Mouse (Mus musculus) CH12.LX (cell line): ENCODE measurements around the gene Ap1g2. TPM values are rescaled to one million over a fixed set of nuclear protein-coding genes. Genes with fewer than 3 reads are reported as not detected.

Experiments
- DNase-seq: peaks from one replicate; pipeline ENCODE4 v3.0.0-alpha.2; 2013; ENCODE audit errors: extremely low read depth
- H3K27ac ChIP-seq: 2 replicates; pipeline ENCODE4 v1.5.1; 2012; ENCODE audit warnings: low read depth, mild to moderate bottlenecking, control low read depth, moderate library complexity; ENCODE audit not compliant: insufficient read depth
- H3K27me3 ChIP-seq: replicated peaks from 2 replicates; pipeline ENCODE3; 2012; ENCODE audit warnings: inconsistent platforms
- H3K36me3 ChIP-seq, 2 experiments: replicated peaks in 1 of 2; 2 replicates each; pipeline versions ENCODE3 to v1.6.1; 2012; ENCODE audit warnings: inconsistent platforms in 1 of 2, low read length in 1 of 2, mild to moderate bottlenecking in 1 of 2, mixed read lengths in 1 of 2, moderate library complexity in 1 of 2; ENCODE audit not compliant: control insufficient read depth in 1 of 2, insufficient read depth in 1 of 2
- H3K4me1 ChIP-seq, 2 experiments: 2 replicates each; pipeline ENCODE4 v1.6.1; 2012; ENCODE audit warnings: inconsistent platforms in 1 of 2, moderate library complexity in 1 of 2; ENCODE audit not compliant: insufficient read depth in 2 of 2, control insufficient read depth in 1 of 2
- H3K4me2 ChIP-seq: 2 replicates; pipeline ENCODE4 v1.6.1; 2012; ENCODE audit warnings: low read depth, mild to moderate bottlenecking, control low read depth; ENCODE audit not compliant: poor library complexity, insufficient read depth, severe bottlenecking
- H3K4me3 ChIP-seq, 3 experiments: fragments of 150-350 bp in 1 of 3; sonication (generic) in 1 of 3; replicated peaks in 1 of 3; 2 replicates each; pipeline versions ENCODE3 to v1.5.1; 2011 to 2012; ENCODE audit warnings: low read depth in 2 of 3, low read length in 2 of 3, mild to moderate bottlenecking in 2 of 3, moderate library complexity in 2 of 3, control low read depth in 1 of 3, improper control_type of control experiment in 1 of 3, inconsistent platforms in 1 of 3, mixed read lengths in 1 of 3; ENCODE audit not compliant: poor library complexity in 1 of 3
- H3K79me2 ChIP-seq: replicated peaks from 2 replicates; pipeline ENCODE4 v1.6.1; 2012; ENCODE audit warnings: mild to moderate bottlenecking, moderate library complexity; ENCODE audit not compliant: control insufficient read depth, poor library complexity, insufficient read depth, severe bottlenecking; ENCODE audit errors: extremely low read depth
- H3K9ac ChIP-seq: 2 replicates; pipeline ENCODE4 v1.6.1; 2012; ENCODE audit warnings: low read depth, mild to moderate bottlenecking, control low read depth, moderate library complexity; ENCODE audit not compliant: insufficient read depth
- H3K9me3 ChIP-seq: replicated peaks from 2 replicates; pipeline ENCODE3; 2012; ENCODE audit warnings: low read length, inconsistent platforms, mixed read lengths
- BHLHE40 ChIP-seq: IDR thresholded peaks from 2 replicates; pipeline ENCODE4 v1.6.1; 2011; ENCODE audit warnings: mild to moderate bottlenecking, low read depth, low read length, improper control_type of control experiment
- CTCF ChIP-seq, 2 experiments: IDR thresholded peaks in 1 of 2; conservative IDR thresholded peaks in 1 of 2; 2 replicates each; pipeline ENCODE4 v1.5.1; 2011 to 2012; ENCODE audit warnings: low read depth in 2 of 2, low read length in 2 of 2, improper control_type of control experiment in 1 of 2, inconsistent platforms in 1 of 2, mild to moderate bottlenecking in 1 of 2, moderate library complexity in 1 of 2
- E2F4 ChIP-seq: IDR thresholded peaks from 2 replicates; pipeline ENCODE4 v1.6.1; 2011; ENCODE audit warnings: low read depth, low read length, improper control_type of control experiment; ENCODE audit not compliant: insufficient replicate concordance
- ELF1 ChIP-seq: IDR thresholded peaks from 2 replicates; pipeline ENCODE4 v1.6.1; 2014; ENCODE audit warnings: low read depth, mild to moderate bottlenecking, inconsistent platforms, low read length, improper control_type of control experiment
- EP300 ChIP-seq: IDR thresholded peaks from 2 replicates; pipeline ENCODE4 v1.6.1; 2011; ENCODE audit warnings: low read length, improper control_type of control experiment
- ETS1 ChIP-seq: conservative IDR thresholded peaks from 2 replicates; pipeline ENCODE4 v1.6.1; 2012; ENCODE audit warnings: low read depth, mild to moderate bottlenecking, inconsistent platforms, low read length, improper control_type of control experiment, moderate library complexity
- GABPA ChIP-seq: IDR thresholded peaks from 2 replicates; pipeline ENCODE4 v1.6.1; 2012; ENCODE audit warnings: low read depth, low read length, improper control_type of control experiment, inconsistent platforms; ENCODE audit not compliant: insufficient replicate concordance
- HCFC1 ChIP-seq: IDR thresholded peaks from 2 replicates; pipeline ENCODE4 v1.6.1; 2012; ENCODE audit warnings: low read depth, mild to moderate bottlenecking, inconsistent platforms, low read length, improper control_type of control experiment
- IRF4 ChIP-seq: IDR thresholded peaks from 2 replicates; pipeline ENCODE4 v1.6.1; 2014; ENCODE audit warnings: low read depth, mild to moderate bottlenecking, inconsistent platforms, low read length, improper control_type of control experiment
- JUN ChIP-seq: IDR thresholded peaks from 2 replicates; pipeline ENCODE4 v1.6.1; 2011; ENCODE audit warnings: low read depth, mild to moderate bottlenecking, low read length, improper control_type of control experiment, moderate library complexity; ENCODE audit not compliant: insufficient read depth
- JUND ChIP-seq: conservative IDR thresholded peaks from 2 replicates; pipeline ENCODE4 v1.6.1; 2011; ENCODE audit warnings: low read depth, low read length, improper control_type of control experiment
- KAT2A ChIP-seq: IDR thresholded peaks from 2 replicates; pipeline ENCODE4 v1.6.1; 2012; ENCODE audit warnings: low read length, improper control_type of control experiment, inconsistent platforms; ENCODE audit not compliant: insufficient replicate concordance
- MAFK ChIP-seq: IDR thresholded peaks from 2 replicates; pipeline ENCODE4 v1.6.1; 2011; ENCODE audit warnings: low read length, improper control_type of control experiment; ENCODE audit not compliant: insufficient replicate concordance
- MAX ChIP-seq: IDR thresholded peaks from 2 replicates; pipeline ENCODE4 v1.6.1; 2011; ENCODE audit warnings: low read length, improper control_type of control experiment
- MAZ ChIP-seq: IDR thresholded peaks from 2 replicates; pipeline ENCODE4 v1.6.1; 2012; ENCODE audit warnings: low read depth, mild to moderate bottlenecking, inconsistent platforms, low read length, improper control_type of control experiment, moderate library complexity
- MEF2A ChIP-seq: IDR thresholded peaks from 2 replicates; pipeline ENCODE4 v1.6.1; 2014; ENCODE audit warnings: low read depth, mild to moderate bottlenecking, inconsistent platforms, low read length, improper control_type of control experiment, borderline replicate concordance
- MXI1 ChIP-seq: IDR thresholded peaks from 2 replicates; pipeline ENCODE4 v1.6.1; 2011; ENCODE audit warnings: mild to moderate bottlenecking, low read depth, low read length, improper control_type of control experiment
- MYC ChIP-seq: IDR thresholded peaks from 2 replicates; pipeline ENCODE4 v1.6.1; 2011; ENCODE audit warnings: low read depth, mild to moderate bottlenecking, improper control_type of control experiment, low read length
- NELFE ChIP-seq: IDR thresholded peaks from 2 replicates; pipeline ENCODE4 v1.6.1; 2011; ENCODE audit warnings: low read depth, low read length, improper control_type of control experiment
- NRF1 ChIP-seq: IDR thresholded peaks from 2 replicates; pipeline ENCODE4 v1.6.1; 2014; ENCODE audit warnings: low read depth, mild to moderate bottlenecking, inconsistent platforms, low read length, improper control_type of control experiment, moderate library complexity
- PAX5 ChIP-seq: IDR thresholded peaks from 2 replicates; pipeline ENCODE4 v1.6.1; 2012; ENCODE audit warnings: low read length, inconsistent platforms, mixed read lengths
- POLR2A ChIP-seq: IDR thresholded peaks from 2 replicates; pipeline ENCODE4 v1.6.1; 2011; ENCODE audit warnings: low read depth, mild to moderate bottlenecking, improper control_type of control experiment, low read length
- RAD21 ChIP-seq: IDR thresholded peaks from 2 replicates; pipeline ENCODE4 v1.6.1; 2011; ENCODE audit warnings: low read depth, mild to moderate bottlenecking, low read length, improper control_type of control experiment, moderate library complexity
- SIN3A ChIP-seq: IDR thresholded peaks from 2 replicates; pipeline ENCODE4 v1.6.1; 2012; ENCODE audit warnings: low read length, improper control_type of control experiment, inconsistent platforms
- SMC3 ChIP-seq: IDR thresholded peaks from 2 replicates; pipeline ENCODE4 v1.6.1; 2011; ENCODE audit warnings: low read depth, low read length, improper control_type of control experiment
- TBP ChIP-seq: conservative IDR thresholded peaks from 2 replicates; pipeline ENCODE4 v1.6.1; 2011; ENCODE audit warnings: low read depth, low read length, improper control_type of control experiment
- TCF12 ChIP-seq: IDR thresholded peaks from 2 replicates; pipeline ENCODE4 v1.6.1; 2014; ENCODE audit warnings: low read depth, mild to moderate bottlenecking, inconsistent platforms, low read length, improper control_type of control experiment
- UBTF ChIP-seq: IDR thresholded peaks from 2 replicates; pipeline ENCODE4 v1.6.1; 2012; ENCODE audit warnings: low read depth, mild to moderate bottlenecking, inconsistent platforms, low read length, improper control_type of control experiment, moderate library complexity
- USF1 ChIP-seq: IDR thresholded peaks from 2 replicates; pipeline ENCODE4 v1.6.1; 2014; ENCODE audit warnings: low read depth, mild to moderate bottlenecking, inconsistent platforms, low read length, improper control_type of control experiment
- USF2 ChIP-seq: conservative IDR thresholded peaks from 2 replicates; pipeline ENCODE4 v1.6.1; 2011; ENCODE audit warnings: low read depth, low read length, improper control_type of control experiment
- ZC3H11A ChIP-seq: IDR thresholded peaks from 2 replicates; pipeline ENCODE4 v1.6.1; 2012; ENCODE audit warnings: low read depth, mild to moderate bottlenecking, inconsistent platforms, low read length, improper control_type of control experiment
- ZKSCAN1 ChIP-seq: IDR thresholded peaks from 2 replicates; pipeline ENCODE4 v1.6.1; 2012; ENCODE audit warnings: low read depth, inconsistent platforms, low read length, improper control_type of control experiment, borderline replicate concordance
- ZMIZ1 ChIP-seq: IDR thresholded peaks from 2 replicates; pipeline ENCODE4 v1.6.1; 2012; ENCODE audit warnings: low read depth, mild to moderate bottlenecking, inconsistent platforms, low read length, improper control_type of control experiment
- dilution Hi-C: fragments of 300-500 bp; cut with MboI; formaldehyde crosslinking; loops from 2 replicates; pipeline ENCODE4 v1.14.3; 2020; ENCODE audit warnings: low sequenced_read_pairs; ENCODE audit not compliant: extremely low pct_unique_long_range_greater_than_20kb, extremely low pct_ligation_motif_present
- in situ Hi-C: fragments of 300-500 bp; cut with MboI; formaldehyde crosslinking; loops from 3 replicates; pipeline ENCODE4 v1.14.3; 2019; ENCODE audit warnings: low sequenced_read_pairs, low pct_ligation_motif_present, low pct_unique_long_range_greater_than_20kb, mixed read lengths
- polyA plus RNA-seq: library from polyadenylated mRNA; unstranded; fragments of >175 nt; gene quantifications from 2 replicates; pipeline ENCODE4 v1.2.1, GENCODE M21; 2012; ENCODE audit warnings: low read depth; ENCODE audit not compliant: insufficient read length
- total RNA-seq, 2 experiments: library from RNA; depleted of rRNA; stranded (reverse); fragments of 300-350 nt in 1 of 2; fragments of >200 nt in 1 of 2; gene quantifications; 2 replicates each; pipeline ENCODE4 v1.2.3; 2012 to 2014

Ap1g2 gene
- total and polyA plus RNA-seq, 3 experiments, result 18.3 to 64.8 (median 28.5) TPM

DNA sequence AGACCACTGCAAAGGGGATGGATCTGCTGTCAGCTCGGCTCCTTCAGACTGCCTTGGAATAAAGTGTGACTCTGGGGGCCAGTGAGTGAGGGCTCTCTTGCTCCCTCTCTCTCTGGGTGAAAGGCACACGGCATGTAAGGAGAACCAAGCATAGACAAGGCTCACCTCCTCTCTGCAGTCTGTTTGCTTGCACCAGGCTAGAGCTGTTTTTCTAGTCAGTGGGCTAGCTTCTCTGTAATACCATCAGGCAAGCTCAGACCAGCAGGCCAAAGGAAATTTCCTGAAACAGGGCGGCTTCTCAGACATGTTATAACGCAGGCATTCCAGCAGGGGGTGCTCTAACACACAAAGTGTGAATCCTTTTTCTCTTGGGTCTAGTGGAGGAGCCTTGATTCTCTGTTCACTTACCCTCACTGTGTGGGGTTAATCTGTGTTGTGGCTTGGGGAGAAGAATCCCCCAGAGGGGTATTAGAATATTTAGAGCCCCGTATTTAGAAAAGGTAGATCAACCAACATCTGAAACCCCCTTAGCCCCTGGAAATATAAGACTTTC is 42.0 kb upstream of the Ap1g2 start:
- no peaks in the 10 kb centered on the region for H3K36me3 ChIP-seq

DNA sequence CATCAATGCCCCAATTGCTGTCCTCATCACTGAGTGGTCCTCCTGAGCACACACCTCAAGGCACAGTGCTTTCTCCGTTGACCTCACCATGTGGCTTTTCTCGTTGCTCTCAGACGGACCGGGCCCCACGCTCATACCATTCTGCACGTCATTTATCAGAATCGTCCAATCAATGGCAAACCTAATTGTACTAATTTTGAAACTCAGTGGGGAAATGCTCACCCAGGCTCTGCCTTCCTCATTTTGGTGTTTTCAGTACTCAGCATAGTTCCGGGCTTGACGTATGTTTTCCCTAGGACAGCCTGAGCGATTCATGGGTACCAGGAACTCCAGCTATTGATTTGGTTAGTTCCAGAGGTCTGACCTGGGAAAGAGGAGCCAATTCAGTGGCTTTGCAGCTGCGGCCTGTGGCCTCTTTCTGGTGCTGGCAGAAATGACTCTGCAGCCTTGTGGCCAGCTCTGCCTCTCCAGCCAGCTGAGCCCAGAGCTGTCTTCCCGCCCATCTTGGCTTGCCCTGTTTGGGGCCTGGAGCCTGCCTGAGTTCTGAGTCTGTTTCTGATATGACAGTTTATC is 40.5 kb upstream of the Ap1g2 start:
- peak; percentile 90 for DNase-seq
- H3K9me3 ChIP-seq, result no peaks in the 10 kb centered on the region
- no peaks in the 10 kb centered on the region for H3K79me2 ChIP-seq
- peak overlapping the region in 1 of 3 experiments; percentile 25 for H3K4me3 ChIP-seq
- in situ Hi-C loops, result no loop called here
- no peaks in the 10 kb centered on the region for H3K36me3 ChIP-seq
- H3K4me2 ChIP-seq, result peak overlapping the region; percentile 18
- H3K4me1 ChIP-seq, result peaks cover 16 to 57% of the 10 kb centered on the region in 2 experiments
- H3K9ac ChIP-seq, result peak overlapping the region; percentile 27; the same call in 1 of the 2 replicates
- H3K27ac ChIP-seq, result peak overlapping the region; percentile 87
- dilution Hi-C loops, result no loop called here
- H3K27me3 ChIP-seq, result no peaks in the 10 kb centered on the region
- TF ChIP-seq EP300 (peak; percentile 70), UBTF (peak; percentile 33; the same call in 1 of the 2 replicates), SIN3A (peak; percentile 52; the same call in 1 of the 2 replicates), SMC3 (no peak), ELF1 (peak; percentile 81), MXI1 (peak; percentile 83; the same call in 1 of the 2 replicates), MAX (peak; percentile 92), ZMIZ1 (peak; percentile 36; the same call in 1 of the 2 replicates), MAFK (0 out of 2 replicates have a peak, but pooled peaks have one; percentile 32), TBP (peak; percentile 63), TCF12 (peak; percentile 73), BHLHE40 (peak; percentile 60; the same call in 1 of the 2 replicates), USF1 (no peak), MYC (peak; percentile 90), PAX5 (no peak), IRF4 (peak; percentile 87; the same call in 1 of the 2 replicates), JUND (peak; percentile 69), POLR2A (peak; percentile 66), JUN (peak; percentile 65; the same call in 1 of the 2 replicates), CTCF (conservative IDR thresholded peaks at IDR 0.05 in 1 of 2, IDR thresholded peaks at IDR 0.05 in 1 of 2; ENCODE audit: low read depth in 2 of 2, low read length in 2 of 2) (no peak), HCFC1 (no peak; the same call in 1 of the 2 replicates), NELFE (peak; percentile 71; the same call in 1 of the 2 replicates)

More for the DNA sequence above, 42.0 kb upstream of the Ap1g2 start:
- no peak overlapping the region for H3K4me2 ChIP-seq
- H3K9me3 ChIP-seq, result no peaks in the 10 kb centered on the region
- no peak overlapping the region for H3K9ac ChIP-seq
- TF ChIP-seq MEF2A, result no peak
- TF ChIP-seq ELF1, result no peak
- TF ChIP-seq JUND, result 0 out of 2 replicates have a peak, but pooled peaks have one; percentile 17
- TF ChIP-seq USF2, result no peak
- TF ChIP-seq ZKSCAN1, result no peak
- no peak for TF ChIP-seq NRF1
- 0 out of 2 replicates have a peak, but pooled peaks have one; percentile 13 for TF ChIP-seq TCF12
- no peak for TF ChIP-seq GABPA
- no peak for TF ChIP-seq JUN
- TF ChIP-seq MAZ, result no peak
- peak; percentile 33; the same call in 1 of the 2 replicates for TF ChIP-seq IRF4
- no peak for TF ChIP-seq KAT2A
- no peak for TF ChIP-seq ETS1
- TF ChIP-seq MYC, result no peak
- TF ChIP-seq SMC3, result peak; percentile 81
- TF ChIP-seq RAD21, result peak; percentile 91
- TF ChIP-seq BHLHE40, result no peak
- TF ChIP-seq CTCF (conservative IDR thresholded peaks at IDR 0.05 in 1 of 2, IDR thresholded peaks at IDR 0.05 in 1 of 2; ENCODE audit: low read depth in 2 of 2, low read length in 2 of 2), result peak; percentile 93 to 94
- no peak for TF ChIP-seq USF1
- no peak for TF ChIP-seq E2F4
- TF ChIP-seq MAX, result peak; percentile 36; the same call in 1 of the 2 replicates
- TF ChIP-seq UBTF, result no peak
- no peak for TF ChIP-seq HCFC1
- peak; percentile 43 for TF ChIP-seq ZC3H11A
- H3K4me1 ChIP-seq, result peaks cover 16 to 57% of the 10 kb centered on the region in 2 experiments
- dilution Hi-C loops (no loop called here), in situ Hi-C loops (no loop called here)
- no peak overlapping the region for H3K4me3 ChIP-seq
- no peaks in the 10 kb centered on the region for H3K27me3 ChIP-seq
- H3K79me2 ChIP-seq, result no peaks in the 10 kb centered on the region
- no peak overlapping the region for H3K27ac ChIP-seq
- DNase-seq, result peak; percentile 83
